Mouse (Mus musculus) forelimb bud, embryonic 11.5 days (tissue): ENCODE data around the gene Sapcd2.
"Not testable (repeated sequence)": the region's sequence is repeated elsewhere in the genome, so short reads cannot be mapped to it uniquely, and the experiment has no call there.

Experiments used
- DNase-seq: peaks from one replicate; pipeline ENCODE4 v3.0.0-alpha.2; 2012; ENCODE audit warnings: low read depth, low spot score

The Sapcd2 gene

DNA sequence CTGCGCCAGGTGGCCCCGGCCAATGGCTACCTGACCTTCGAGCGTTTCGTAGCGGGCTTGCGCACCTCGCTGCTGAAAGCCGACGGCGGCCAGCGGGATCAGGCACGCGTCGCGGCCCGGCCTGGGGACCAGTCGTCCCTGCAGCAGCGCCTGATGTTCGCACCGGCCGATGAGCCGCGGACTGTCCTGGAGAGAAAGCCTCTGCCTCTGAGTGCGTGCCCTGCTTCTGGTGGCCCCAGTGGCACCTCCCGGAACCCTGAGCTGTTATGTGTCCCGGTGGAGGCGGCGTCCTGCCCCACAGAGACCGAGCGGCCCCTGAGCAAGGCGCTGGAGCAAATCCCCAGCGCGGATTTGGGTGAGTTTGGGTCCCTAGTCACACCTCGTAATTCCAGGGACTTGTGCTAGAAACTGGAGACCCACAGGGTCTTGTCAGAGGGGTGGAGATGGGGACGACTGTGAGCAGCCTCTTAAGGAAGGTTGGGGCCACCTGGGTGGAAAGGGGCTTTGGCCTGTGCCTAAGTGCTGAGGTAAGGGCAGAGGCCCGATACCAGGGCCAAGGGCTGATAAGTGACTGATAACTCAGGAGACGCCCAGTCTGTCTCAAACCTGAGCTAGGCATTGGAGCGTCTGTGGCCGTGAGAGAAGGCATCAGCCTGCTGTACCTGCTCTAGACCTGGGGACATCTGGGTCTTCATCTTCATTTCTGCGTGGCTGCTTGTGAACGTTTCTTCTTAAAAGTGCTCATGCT, 697 bp downstream of the Sapcd2 start:
- DNase-seq: no peak

GRCm38 (mm10) chr2:25373431-25373830, 1.3 kb downstream of the Sapcd2 start:
- no peak for DNase-seq

DNA sequence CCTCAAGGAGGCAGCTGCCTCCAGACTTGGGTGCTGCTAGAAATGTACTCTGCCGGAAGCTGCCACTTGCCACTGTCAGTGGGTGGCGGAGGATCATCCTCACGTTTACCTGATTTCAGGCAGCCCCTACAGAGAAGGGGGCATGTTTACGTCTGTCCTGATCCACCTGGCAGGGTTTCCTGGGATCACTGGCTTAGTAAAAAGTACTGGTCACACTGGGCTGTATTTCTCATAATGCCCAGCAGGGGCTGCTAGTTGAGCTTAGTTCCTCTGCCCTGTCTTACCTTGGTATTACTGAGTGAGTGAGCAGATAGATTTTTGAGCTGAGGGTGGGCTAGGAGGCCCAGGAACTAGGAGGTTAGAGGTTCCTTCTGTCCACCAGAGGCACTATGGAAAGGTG, 4.5 kb downstream of the Sapcd2 start:
- peak; percentile 48 for DNase-seq

DNA sequence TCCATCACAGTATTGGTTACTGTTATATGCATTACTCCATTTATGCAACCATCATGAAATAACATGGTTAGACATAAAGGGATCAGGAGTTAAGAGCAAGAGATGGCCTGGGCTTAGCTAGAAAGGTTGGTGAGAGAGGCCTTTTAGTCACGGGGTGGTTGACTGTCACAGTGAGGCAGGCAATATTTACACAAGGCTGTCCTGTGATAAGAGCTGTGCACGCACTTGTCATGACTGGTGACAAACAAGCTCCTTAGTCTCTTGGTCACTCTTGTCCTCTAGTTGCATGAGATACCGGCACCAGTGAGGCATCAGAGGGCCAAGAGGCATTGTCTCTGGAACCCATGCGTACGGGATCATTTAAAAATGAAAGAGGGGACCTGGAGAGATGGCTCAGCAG, 12.4 kb downstream of the Sapcd2 start:
- DNase-seq: no peak

DNA sequence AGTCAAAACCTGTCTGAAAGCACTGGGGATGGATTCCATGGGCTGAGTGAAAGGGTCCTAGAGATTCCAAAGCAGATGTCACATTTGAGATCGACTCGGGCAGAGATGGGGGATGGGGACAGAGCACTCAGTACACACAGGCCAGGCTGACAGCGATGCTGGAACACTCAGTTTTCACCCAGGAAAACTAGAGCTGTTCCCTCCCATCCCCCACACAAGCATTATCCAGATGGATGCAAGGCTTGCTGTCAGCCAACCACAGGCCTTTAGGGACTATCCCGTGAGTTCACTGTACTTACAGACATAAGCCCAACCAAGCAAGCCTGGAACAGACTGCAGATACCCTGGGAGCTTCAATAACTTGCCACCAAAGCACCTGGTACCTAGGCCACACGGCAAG, 19.1 kb downstream of the Sapcd2 start:
- no peak for DNase-seq

GRCm38 (mm10) chr2:25394281-25395221, 22.4 kb downstream of the Sapcd2 start:
- no peak for DNase-seq

DNA sequence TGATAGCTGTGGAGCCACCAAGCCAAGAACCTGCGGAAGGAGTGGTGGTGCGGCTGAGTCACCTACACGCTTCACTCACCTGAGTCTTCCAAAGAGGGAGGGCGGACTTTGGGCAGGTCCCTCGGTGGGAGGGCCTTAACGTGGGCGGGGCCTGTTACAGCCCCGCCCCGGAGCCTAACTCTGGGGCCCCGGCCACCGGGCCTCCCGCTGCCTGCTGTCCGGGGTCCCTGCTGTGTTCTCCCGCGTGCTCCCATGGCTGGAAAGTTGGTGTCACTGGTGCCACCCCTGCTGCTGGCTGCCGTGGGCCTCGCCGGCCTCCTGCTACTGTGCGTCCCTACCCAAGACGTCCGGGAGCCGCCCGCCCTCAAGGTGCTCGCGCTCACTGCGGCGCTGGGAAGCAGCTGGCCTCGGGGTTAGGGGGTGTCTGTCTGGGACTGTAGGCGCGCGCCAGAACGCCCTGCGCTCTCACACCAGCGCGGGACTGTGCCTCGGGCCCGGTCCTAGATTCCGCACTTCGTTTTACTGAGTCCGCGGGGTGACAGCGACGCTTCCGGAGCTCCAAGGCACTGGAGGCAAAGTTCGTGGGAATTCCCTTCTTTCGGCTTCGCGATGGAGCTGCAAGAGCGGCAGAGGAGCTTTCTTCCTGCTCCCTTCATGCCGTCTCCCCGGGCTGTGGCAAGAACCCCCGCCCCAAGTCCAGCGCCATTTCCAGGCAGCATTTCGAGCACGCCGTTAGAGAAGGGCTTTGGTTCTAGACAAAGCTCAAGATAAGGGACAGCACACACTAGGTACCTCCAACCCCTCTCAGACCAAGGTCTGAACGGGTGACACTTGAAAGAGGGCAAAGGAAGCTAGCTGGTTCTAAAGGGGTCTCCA, 23.8 kb downstream of the Sapcd2 start, which contains the start of gene Entpd2:
Entpd2 (plus strand) TSS at position 154 of the 876 bp plus-strand sequence.
- DNase-seq: no peak

- DNase-seq: no peak
Observed at GRCm38 (mm10) chr2:25396597-25396983, 24.5 kb downstream of the Sapcd2 start.

- DNase-seq: no peak
Observed at GRCm38 (mm10) chr2:25397010-25397409, 24.9 kb downstream of the Sapcd2 start.

- no peak for DNase-seq
Observed at GRCm38 (mm10) chr2:25398065-25398464, 25.9 kb downstream of the Sapcd2 start.

- no peak for DNase-seq
Observed at GRCm38 (mm10) chr2:25399051-25399450, 26.9 kb downstream of the Sapcd2 start, which contains the start of gene Npdc1. Gene Npdc1, plus strand, starts transcription at chr2:25399351.

- DNase-seq: no peak
Observed at GRCm38 (mm10) chr2:25400291-25400690, 28.2 kb downstream of the Sapcd2 start.

DNA sequence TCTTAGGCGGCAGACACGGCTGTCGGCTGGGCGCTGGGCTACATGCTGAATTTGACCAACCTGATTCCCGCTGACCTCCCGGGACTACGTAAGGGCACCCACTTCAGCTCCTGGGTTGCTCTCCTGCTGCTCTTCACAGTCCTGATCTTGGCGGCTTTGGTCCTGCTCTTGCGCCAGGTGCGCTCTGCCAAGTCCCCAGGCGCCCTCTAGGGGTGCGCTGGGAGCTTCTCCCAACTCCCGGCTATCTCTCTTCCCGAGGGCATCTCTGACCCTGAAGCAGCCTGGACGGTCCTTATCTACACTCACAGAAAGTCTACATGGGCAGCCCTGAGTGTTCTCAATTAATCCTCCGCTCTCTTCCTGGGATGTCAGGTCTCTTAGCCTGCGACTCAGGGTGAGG, 28.6 kb downstream of the Sapcd2 start:
- peak; percentile 16 for DNase-seq

- peak; percentile 92 for DNase-seq
Observed at GRCm38 (mm10) chr2:25402377-25402971, 30.4 kb downstream of the Sapcd2 start.

DNA sequence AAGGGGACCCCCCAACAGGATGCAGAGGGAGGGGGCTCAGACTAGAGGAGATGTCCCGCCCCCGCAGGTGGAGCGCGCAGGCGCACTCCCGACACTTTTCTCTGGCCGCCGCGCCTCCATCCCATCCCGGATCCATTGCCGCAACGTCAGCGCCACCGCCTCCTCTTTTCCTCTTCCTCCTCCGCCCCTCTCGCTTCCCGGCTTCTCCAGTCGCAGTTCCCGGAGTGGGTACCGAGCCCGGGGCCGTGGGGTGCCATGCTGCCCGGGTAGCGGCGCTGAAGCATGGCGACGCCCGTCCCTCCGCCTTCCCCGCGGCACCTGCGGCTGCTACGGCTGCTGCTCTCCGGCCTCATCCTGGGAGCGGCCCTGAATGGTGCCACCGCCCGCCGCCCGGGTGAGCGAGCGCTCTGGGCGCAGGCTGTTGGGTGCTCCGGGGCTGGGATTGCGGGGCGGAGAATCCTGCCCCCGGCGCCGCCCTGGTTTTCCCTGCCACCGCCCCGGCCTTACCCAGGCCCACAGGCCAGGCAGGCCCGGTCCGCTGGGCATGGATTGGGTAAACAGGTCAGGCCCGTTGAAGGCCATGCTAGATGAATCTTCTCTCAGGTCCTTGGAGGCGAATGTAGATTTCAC, 31.0 kb downstream of the Sapcd2 start:
- no peak for DNase-seq

DNA sequence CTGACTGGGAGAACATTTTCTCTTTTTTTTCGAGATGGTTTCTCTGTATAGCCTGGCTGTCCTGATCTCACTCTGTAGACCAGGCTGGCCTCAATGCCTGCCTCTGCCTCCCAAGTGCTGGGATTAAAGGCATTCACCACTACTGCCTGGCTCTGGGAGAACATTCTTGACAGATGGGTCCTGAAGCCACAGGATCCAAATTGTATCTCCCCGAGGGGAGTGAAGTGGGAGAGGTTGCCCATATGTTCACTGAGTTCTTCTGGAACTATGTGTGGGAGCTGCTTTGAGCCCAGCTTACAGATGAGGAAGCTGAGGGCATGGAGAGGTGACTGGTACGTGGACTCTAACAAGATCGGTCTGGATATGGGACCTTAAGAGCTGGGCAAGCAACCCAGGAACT, 31.9 kb downstream of the Sapcd2 start:
- no peak for DNase-seq

GRCm38 (mm10) chr2:25408908-25409307, 36.8 kb downstream of the Sapcd2 start:
- no peak for DNase-seq

DNA sequence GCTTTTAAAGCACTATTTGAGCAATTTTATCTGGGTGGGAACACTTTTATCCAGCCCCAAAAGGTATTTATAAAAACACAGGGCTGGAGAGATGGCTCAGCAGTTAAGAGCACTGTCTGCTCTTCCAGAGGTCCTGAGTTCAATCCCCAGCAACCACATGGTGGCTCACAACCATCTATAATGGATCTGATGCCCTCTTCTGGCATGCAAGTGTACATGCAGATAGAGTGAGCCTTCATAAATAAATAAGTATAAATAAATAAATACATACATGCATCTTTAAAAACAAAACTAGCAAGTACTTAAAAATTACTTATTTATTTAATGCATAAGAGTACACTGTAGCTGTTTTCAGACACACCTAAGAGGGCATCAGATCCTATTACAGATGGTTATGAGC, 41.3 kb downstream of the Sapcd2 start:
- DNase-seq: not testable (repeated sequence)

DNA sequence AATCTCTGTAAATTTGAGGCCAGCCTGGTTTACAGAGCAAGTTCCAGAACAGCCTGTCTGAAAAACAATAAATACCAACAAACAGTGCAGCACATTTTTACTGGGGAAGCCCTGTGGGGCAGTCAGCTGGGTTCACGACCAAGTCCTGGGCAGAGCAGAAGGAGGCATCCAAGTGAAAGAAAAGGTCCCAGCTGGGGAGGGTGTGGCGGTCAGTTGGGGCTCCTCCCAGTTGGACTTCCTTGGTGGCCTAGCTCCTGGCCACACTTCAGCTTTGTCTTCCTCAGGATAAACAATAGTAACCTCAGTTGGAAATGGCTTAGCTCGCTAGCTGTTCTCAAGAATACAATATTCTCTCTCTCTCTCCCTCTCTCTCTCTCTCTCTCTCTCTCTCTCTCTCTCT, 45.3 kb downstream of the Sapcd2 start:
- no peak for DNase-seq

- peak; percentile 80 for DNase-seq
Observed at GRCm38 (mm10) chr2:25421896-25422295, 49.8 kb downstream of the Sapcd2 start.
